Mouse (Mus musculus): ENCODE data around the gene Olfr996.
"Not testable (repeated sequence)": the region's sequence is repeated elsewhere in the genome, so short reads cannot be mapped to it uniquely, and the experiment has no call there.

Olfr996 gene

GRCm38 (mm10) chr2:85578915-85579314, at the start of gene Olfr996:
Gene Olfr996 (plus strand): TSS chr2:85579215.
- no peak for DNase-seq (ENCODE audit: low spot score)

- no peak for DNase-seq (ENCODE audit: low spot score)
Measured at GRCm38 (mm10) chr2:85532082-85532778, 46.8 kb upstream of the Olfr996 start.

- no peak for DNase-seq (ENCODE audit: low spot score)
Measured at GRCm38 (mm10) chr2:85533934-85534333, 45.1 kb upstream of the Olfr996 start.

GRCm38 (mm10) chr2:85554806-85555205, 24.2 kb upstream of the Olfr996 start:
- no peak for DNase-seq (ENCODE audit: low spot score)

- no peak for DNase-seq (ENCODE audit: low spot score)
Measured at GRCm38 (mm10) chr2:85560226-85560625, 18.8 kb upstream of the Olfr996 start.

GRCm38 (mm10) chr2:85561187-85561586, 17.8 kb upstream of the Olfr996 start:
- peak; percentile 11 for DNase-seq (ENCODE audit: low spot score)

- DNase-seq (ENCODE audit: low spot score) = not testable (repeated sequence)
Measured at GRCm38 (mm10) chr2:85588648-85589047, 9.6 kb downstream of the Olfr996 start, which contains the start of gene Olfr998. Gene Olfr998 (plus strand): TSS chr2:85588948.

- DNase-seq (ENCODE audit: low spot score) = no peak
Measured at GRCm38 (mm10) chr2:85611803-85612202, 32.8 kb downstream of the Olfr996 start, which contains the start of gene Olfr1000. Gene Olfr1000 (minus strand): TSS chr2:85611903.
